Mouse (Mus musculus) lung, embryonic 14.5 days (tissue): Measurements from ENCODE around the gene Aqp1. TPM values are rescaled to one million over a fixed set of nuclear protein-coding genes. Genes with fewer than 3 reads are reported as not detected.

Experiments
- ATAC-seq: fragments of 200-750 bp; cut with Nextera tagmentation; 2 replicates; pipeline ENCODE4 v1.8.0; 2017; ENCODE audit warnings: mild to moderate bottlenecking, moderate TSS enrichment, moderate library complexity; ENCODE audit not compliant: insufficient read depth
- DNase-seq: peaks from one replicate; pipeline ENCODE4 v3.0.0-alpha.2; 2015
- H3K27ac ChIP-seq: fragments of 300-500 bp; sonication (generic); 2 replicates; pipeline ENCODE4 v1.5.1; 2014; ENCODE audit warnings: low read depth, mild to moderate bottlenecking, moderate library complexity
- H3K27me3 ChIP-seq: fragments of 300-500 bp; sonication (generic); 2 replicates; pipeline ENCODE4 v1.6.1; 2014; ENCODE audit warnings: low read length, control low read depth; ENCODE audit not compliant: insufficient read depth
- H3K36me3 ChIP-seq: fragments of 300-500 bp; sonication (generic); 2 replicates; pipeline ENCODE4 v1.6.1; 2014; ENCODE audit warnings: control low read depth; ENCODE audit not compliant: insufficient read depth
- H3K4me1 ChIP-seq: fragments of 300-500 bp; sonication (generic); 2 replicates; pipeline ENCODE4 v1.6.1; 2014; ENCODE audit warnings: antibody characterized with exemption, control low read depth; ENCODE audit not compliant: insufficient read depth
- H3K4me2 ChIP-seq: fragments of 300-500 bp; sonication (generic); 2 replicates; pipeline ENCODE4 v1.6.1; 2014; ENCODE audit warnings: mild to moderate bottlenecking
- H3K4me3 ChIP-seq: fragments of 300-500 bp; sonication (generic); 2 replicates; pipeline ENCODE4 v1.5.1; 2014; ENCODE audit warnings: low read depth, low read length
- H3K9ac ChIP-seq: fragments of 300-500 bp; sonication (generic); 2 replicates; pipeline ENCODE4 v1.6.1; 2014
- H3K9me3 ChIP-seq: fragments of 300-500 bp; sonication (generic); 2 replicates; pipeline ENCODE4 v1.6.1; 2016; ENCODE audit warnings: low read depth, low read length, control low read depth
- CTCF ChIP-seq: IDR thresholded peaks from 2 replicates; pipeline ENCODE4 v1.5.1; 2016; ENCODE audit warnings: antibody characterized with exemption, low read depth
- WGBS: fragments of 180-500 bp; shearing (Covaris S2); extraction: QIAGEN DNeasy Blood & Tissue Kit; methylation state at CpG from one replicate; pipeline ENCODE4 v1.1.7; 2014; 5-methylcytosine and 5-hydroxymethylcytosine counted together
- polyA plus RNA-seq: library from polyadenylated mRNA; unstranded; fragments of >200 nt; fragmentation: Nextera tagmentation; extraction: Ambion mirVana; gene quantifications from 2 replicates; pipeline ENCODE4 v1.2.1, GENCODE M21; 2014

Aqp1 gene
- 4.0 and 4.4 TPM in 2 replicates for polyA plus RNA-seq

DNA sequence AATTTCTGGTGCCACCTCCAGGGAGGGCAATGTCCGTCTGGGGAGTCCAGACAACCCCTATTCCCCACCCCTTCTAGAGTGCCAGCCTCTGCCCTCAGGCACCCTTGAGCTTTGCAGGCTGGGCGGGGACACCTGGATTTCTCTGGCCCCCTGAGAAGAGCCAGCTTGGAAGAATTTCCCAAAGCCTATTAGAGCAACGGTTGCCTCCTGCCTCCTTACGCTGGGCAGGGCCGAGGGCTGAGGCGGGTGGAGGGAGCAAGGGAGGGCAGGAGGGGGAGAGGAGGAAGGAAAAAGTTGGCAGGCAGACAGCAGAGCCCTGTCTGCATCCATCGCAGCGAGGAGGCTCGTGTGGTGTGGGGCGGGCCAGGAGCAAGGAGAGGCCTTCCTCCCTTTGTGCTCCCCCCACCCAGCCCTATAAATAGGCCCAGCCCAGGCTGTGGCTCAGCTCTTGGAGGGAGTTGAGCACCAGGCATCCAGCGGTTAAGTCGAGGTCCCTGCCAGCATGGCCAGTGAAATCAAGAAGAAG, at the start of gene Aqp1:
TSS of gene Aqp1 (plus strand) at position 444 of the 526 bp plus-strand sequence.
- no peaks in the 10 kb centered on the region for H3K36me3 ChIP-seq
- H3K27ac ChIP-seq: peak within 1 kb of the TSS; percentile 24; the same call in 1 of the 2 replicates
- peak within 1 kb of the TSS; percentile 40 for H3K4me2 ChIP-seq
- no peak for TF ChIP-seq CTCF
- peak; percentile 86 for DNase-seq
- ATAC-seq: peak; percentile 88
- 10% methylated on average over 12 of the region's 12 CpGs for WGBS
- peaks cover 24% of the 10 kb centered on the region for H3K4me1 ChIP-seq
- H3K4me3 ChIP-seq: peak within 1 kb of the TSS; percentile 9
- H3K9me3 ChIP-seq: no peaks in the 10 kb centered on the region
- no peak within 1 kb of the TSS for H3K9ac ChIP-seq
- H3K27me3 ChIP-seq: no peaks in the 10 kb centered on the region

DNA sequence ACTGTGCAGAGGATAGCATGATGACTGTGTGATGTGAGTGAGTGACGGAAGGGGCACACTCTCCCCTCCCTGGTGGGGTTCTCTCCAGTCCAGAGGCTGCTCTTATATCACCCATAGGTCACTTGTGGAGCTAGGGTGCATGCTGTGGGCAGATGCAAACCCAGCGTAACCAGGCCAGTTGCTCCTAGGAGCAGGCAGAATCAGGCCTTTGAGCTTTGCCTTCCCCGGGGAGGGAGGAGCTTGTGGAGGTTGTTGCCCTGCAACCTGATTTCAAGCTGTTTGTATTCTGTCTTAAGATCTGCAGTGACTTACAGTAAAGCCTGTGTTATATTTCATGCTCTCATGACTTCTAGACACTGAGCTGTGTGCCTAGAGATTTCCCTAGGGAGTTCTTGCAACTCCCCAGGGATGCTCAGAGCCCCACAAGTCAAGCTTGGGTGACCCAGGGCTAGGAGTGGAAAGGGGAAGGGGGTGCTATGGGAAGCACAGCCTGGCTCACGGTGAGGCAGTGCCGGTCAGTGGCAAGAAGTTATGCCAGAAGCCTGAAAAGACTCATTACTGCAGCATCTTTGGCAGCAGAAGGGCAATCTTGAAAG, 48.1 kb upstream of the Aqp1 start:
- WGBS: 82% methylated on average over 5 of the region's 5 CpGs
- no peaks in the 10 kb centered on the region for H3K27me3 ChIP-seq
- no peaks in the 10 kb centered on the region for H3K4me1 ChIP-seq
- no peaks in the 10 kb centered on the region for H3K36me3 ChIP-seq
- H3K9ac ChIP-seq: no peak overlapping the region
- H3K27ac ChIP-seq: no peak overlapping the region
- H3K9me3 ChIP-seq: no peaks in the 10 kb centered on the region
- no peak overlapping the region for H3K4me3 ChIP-seq
- ATAC-seq (no peak), DNase-seq (no peak)
- H3K4me2 ChIP-seq: no peak overlapping the region
- TF ChIP-seq CTCF: no peak

DNA sequence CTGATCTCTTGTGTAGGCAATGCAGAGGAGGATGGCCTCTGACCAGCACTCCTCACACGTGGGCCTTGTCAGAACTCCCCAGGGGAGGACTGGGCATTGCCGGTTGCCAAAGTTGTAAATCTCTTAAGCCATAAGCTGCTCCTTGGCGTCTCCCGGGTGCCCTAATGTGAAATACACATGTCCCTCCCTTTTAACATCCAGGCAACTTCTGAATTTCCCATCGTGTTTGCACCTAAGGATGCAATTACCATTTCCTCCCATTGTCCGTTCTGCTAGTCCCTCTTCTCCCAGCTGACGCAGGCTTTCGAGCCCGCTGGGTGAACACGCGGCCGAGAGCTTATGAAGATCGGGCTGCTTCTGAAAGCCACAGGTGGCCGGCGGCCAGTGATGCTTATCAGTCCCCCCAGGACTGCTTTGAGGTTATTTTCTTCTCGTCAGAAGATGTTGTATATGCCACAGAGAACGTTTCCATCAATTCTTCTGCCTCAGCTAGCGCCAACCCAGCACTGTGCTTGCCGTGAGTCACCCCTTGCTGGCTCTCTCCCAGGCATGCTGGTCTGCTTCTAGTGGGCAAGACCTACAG, 41.6 kb upstream of the Aqp1 start:
- Histone ChIP-seq H3K4me1 (no peaks in the 10 kb centered on the region), H3K4me3 (no peak overlapping the region), H3K4me2 (no peak overlapping the region), H3K27me3 (no peaks in the 10 kb centered on the region), H3K9me3 (no peaks in the 10 kb centered on the region), H3K27ac (peak overlapping the region; percentile 59; the same call in 1 of the 2 replicates), H3K9ac (no peak overlapping the region), H3K36me3 (peaks cover 10% of the 10 kb centered on the region; the same call in 1 of the 2 replicates)
- ATAC-seq (peak; percentile 54; the same call in 1 of the 2 replicates), DNase-seq (peak; percentile 58)
- WGBS: 55% methylated on average over 19 of the region's 19 CpGs
- TF ChIP-seq CTCF: no peak

DNA sequence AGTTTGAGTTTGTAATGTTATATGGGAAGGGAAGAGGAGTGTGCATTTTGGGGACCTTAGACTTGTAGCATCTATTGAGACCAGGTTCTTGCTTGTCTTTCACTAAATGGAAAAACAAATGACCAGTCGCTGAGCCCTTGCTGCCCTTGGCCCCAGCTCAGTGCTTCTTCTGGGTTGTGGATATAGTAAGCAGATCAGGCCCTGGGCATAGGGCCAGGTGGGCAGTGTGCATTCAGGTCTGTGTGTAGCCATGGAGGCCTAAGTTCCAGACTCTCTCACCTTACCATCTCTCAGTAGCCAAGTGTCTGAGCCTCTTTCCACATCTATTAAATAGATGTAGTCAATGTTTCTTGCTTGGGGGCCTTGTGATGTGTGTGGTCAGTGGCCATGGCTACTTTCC, 40.9 kb upstream of the Aqp1 start:
- Histone ChIP-seq H3K36me3 (peaks cover 10% of the 10 kb centered on the region; the same call in 1 of the 2 replicates), H3K9me3 (no peaks in the 10 kb centered on the region), H3K4me2 (no peak overlapping the region), H3K27me3 (no peaks in the 10 kb centered on the region), H3K4me3 (no peak overlapping the region), H3K4me1 (no peaks in the 10 kb centered on the region), H3K27ac (no peak overlapping the region), H3K9ac (no peak overlapping the region)
- DNase-seq: no peak
- TF ChIP-seq CTCF: no peak
- no peak for ATAC-seq
- 86% methylated on average over 1 of the region's 1 CpGs for WGBS

DNA sequence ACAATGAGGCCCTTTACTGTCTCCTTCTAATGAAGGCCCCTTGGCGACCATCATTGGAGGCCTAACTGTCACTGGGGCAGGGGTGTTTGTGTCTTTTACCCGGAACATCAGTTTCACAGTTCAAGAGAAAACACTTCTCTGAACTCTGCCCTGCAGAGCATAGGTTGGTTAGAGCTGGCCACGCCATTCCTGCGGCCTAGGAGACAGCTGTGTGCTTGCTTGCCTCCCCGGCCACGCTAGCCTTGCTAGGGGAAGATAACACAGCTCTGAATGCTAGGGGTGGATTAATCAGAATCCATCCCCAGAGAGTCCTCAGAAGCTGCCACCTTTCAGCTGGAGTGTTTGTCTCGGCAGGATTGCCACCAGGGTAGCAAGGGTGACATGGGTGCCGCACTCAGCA, 36.8 kb upstream of the Aqp1 start:
- TF ChIP-seq CTCF: no peak
- Histone ChIP-seq H3K9ac (no peak overlapping the region), H3K27me3 (no peaks in the 10 kb centered on the region), H3K4me3 (no peak overlapping the region), H3K4me2 (no peak overlapping the region), H3K27ac (no peak overlapping the region), H3K36me3 (peaks cover 16% of the 10 kb centered on the region; the same call in 1 of the 2 replicates), H3K9me3 (no peaks in the 10 kb centered on the region), H3K4me1 (no peaks in the 10 kb centered on the region)
- no peak for DNase-seq
- no peak for ATAC-seq
- WGBS: 76% methylated on average over 8 of the region's 8 CpGs

DNA sequence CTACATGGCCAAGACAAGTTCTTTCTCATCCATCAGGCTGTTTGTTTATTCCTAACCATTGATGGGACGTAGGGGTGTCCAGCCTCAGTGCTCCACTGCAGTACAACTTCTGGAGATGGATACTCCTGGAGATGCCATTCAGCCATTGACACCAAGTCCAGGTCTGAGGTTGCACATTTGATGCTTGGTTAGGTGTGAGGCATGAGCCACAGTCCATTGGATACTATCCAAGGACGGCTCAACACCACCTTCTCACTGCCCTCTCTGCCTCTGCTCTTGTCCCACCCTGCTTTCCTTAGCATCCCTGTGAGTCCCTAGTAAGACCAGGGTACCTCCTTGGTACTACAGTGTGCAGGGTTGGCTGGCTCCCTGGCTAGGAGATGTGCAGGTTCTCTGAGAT, 36.3 kb upstream of the Aqp1 start:
- WGBS: 80% methylated on average over 2 of the region's 2 CpGs
- peaks cover 16% of the 10 kb centered on the region; the same call in 1 of the 2 replicates for H3K36me3 ChIP-seq
- no peak overlapping the region for H3K4me3 ChIP-seq

DNA sequence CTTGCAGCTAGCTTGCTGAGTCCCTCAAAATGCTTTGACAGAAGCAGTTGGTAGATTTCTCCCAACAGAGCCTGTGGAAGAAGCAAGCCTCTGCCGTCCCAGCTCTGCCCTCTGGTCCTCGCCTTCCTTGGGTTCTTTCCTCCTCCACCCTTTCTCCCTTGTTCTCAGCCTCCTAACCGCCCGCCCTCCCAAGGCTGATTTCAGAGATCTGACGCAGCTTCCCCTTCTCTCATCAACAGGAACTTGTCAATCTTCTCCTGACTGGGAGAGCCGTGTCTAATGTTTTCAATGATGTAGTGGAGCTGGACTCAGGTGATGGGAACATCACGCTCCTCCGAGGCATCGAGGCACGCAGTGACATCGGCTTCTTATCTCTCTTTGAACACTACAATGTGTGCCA, 35.5 kb upstream of the Aqp1 start:
- Histone ChIP-seq H3K4me1 (no peaks in the 10 kb centered on the region), H3K27ac (no peak overlapping the region), H3K4me2 (no peak overlapping the region), H3K9me3 (no peaks in the 10 kb centered on the region), H3K4me3 (no peak overlapping the region), H3K36me3 (peaks cover 16% of the 10 kb centered on the region; the same call in 1 of the 2 replicates), H3K9ac (no peak overlapping the region), H3K27me3 (no peaks in the 10 kb centered on the region)
- WGBS: 81% methylated on average over 11 of the region's 11 CpGs
- DNase-seq (no peak), ATAC-seq (no peak)
- TF ChIP-seq CTCF: no peak

More for the DNA sequence above, 36.3 kb upstream of the Aqp1 start:
- H3K9me3 ChIP-seq: no peaks in the 10 kb centered on the region
- no peak overlapping the region for H3K27ac ChIP-seq
- H3K4me1 ChIP-seq: no peaks in the 10 kb centered on the region
- no peak for ATAC-seq
- DNase-seq: no peak
- no peak for TF ChIP-seq CTCF
- H3K9ac ChIP-seq: no peak overlapping the region
- no peaks in the 10 kb centered on the region for H3K27me3 ChIP-seq
- H3K4me2 ChIP-seq: no peak overlapping the region
